Mouse (Mus musculus) kidney, postnatal 10 days (tissue): ENCODE data around the gene Psma6.
A peak's percentile ranks its signal among the peaks of the same experiment; 100 is the strongest.
"Not testable (repeated sequence)": the region's sequence is repeated elsewhere in the genome, so short reads cannot be mapped to it uniquely, and the experiment has no call there.

ENCODE experiments used
- DNase-seq: peaks from one replicate; pipeline ENCODE4 v3.0.0; 2021; ENCODE audit warnings: mixed read lengths

Psma6 gene

GRCm38 (mm10) chr12:55384023-55384749, at the start of gene Psma6:
Gene Psma6 (plus strand): TSS chr12:55384222.
- DNase-seq = no peak

- not testable (repeated sequence) for DNase-seq
These were observed 45.5 kb upstream of the Psma6 start for GRCm38 (mm10) chr12:55338490-55338889.

GRCm38 (mm10) chr12:55343045-55343444, 41.0 kb upstream of the Psma6 start:
- DNase-seq = not testable (repeated sequence)

- no peak for DNase-seq
These were observed 40.0 kb upstream of the Psma6 start for GRCm38 (mm10) chr12:55343998-55344397.

- peak; percentile 36 for DNase-seq
These were observed 39.4 kb upstream of the Psma6 start for GRCm38 (mm10) chr12:55344583-55344982.

- no peak for DNase-seq
These were observed 30.6 kb upstream of the Psma6 start for GRCm38 (mm10) chr12:55353423-55353822.

GRCm38 (mm10) chr12:55354904-55355303, 29.1 kb upstream of the Psma6 start:
- peak; percentile 52 for DNase-seq

GRCm38 (mm10) chr12:55357303-55357702, 26.7 kb upstream of the Psma6 start:
- DNase-seq = no peak

GRCm38 (mm10) chr12:55360929-55361328, 23.1 kb upstream of the Psma6 start:
- no peak for DNase-seq

GRCm38 (mm10) chr12:55365083-55365482, 18.9 kb upstream of the Psma6 start:
- no peak for DNase-seq

- peak; percentile 24 for DNase-seq
These were observed 11.5 kb upstream of the Psma6 start for GRCm38 (mm10) chr12:55372424-55373055.

GRCm38 (mm10) chr12:55376956-55377609, 6.9 kb upstream of the Psma6 start:
- no peak for DNase-seq

- DNase-seq = no peak
These were observed 6.4 kb upstream of the Psma6 start for GRCm38 (mm10) chr12:55377610-55377980.

- DNase-seq = no peak
These were observed 804 bp downstream of the Psma6 start for GRCm38 (mm10) chr12:55384826-55385225.

GRCm38 (mm10) chr12:55385931-55386330, 1.9 kb downstream of the Psma6 start:
- no peak for DNase-seq

- no peak for DNase-seq
These were observed 2.4 kb downstream of the Psma6 start for GRCm38 (mm10) chr12:55386456-55386855.

- DNase-seq = no peak
These were observed 3.2 kb downstream of the Psma6 start for GRCm38 (mm10) chr12:55387083-55387787.

GRCm38 (mm10) chr12:55387788-55388465, 3.9 kb downstream of the Psma6 start:
- peak; percentile 31 for DNase-seq

- peak; percentile 76 for DNase-seq
These were observed 4.5 kb downstream of the Psma6 start for GRCm38 (mm10) chr12:55388478-55388877.

GRCm38 (mm10) chr12:55389132-55390081, 5.4 kb downstream of the Psma6 start:
- DNase-seq = peak; percentile 41

- no peak for DNase-seq
These were observed 8.1 kb downstream of the Psma6 start for GRCm38 (mm10) chr12:55392120-55392519.
